Mouse (Mus musculus) brain, embryonic 14.5 days (tissue): ENCODE results near the gene Fgf8.

Source experiments
- CTCF ChIP-seq: fragments of 200-500 bp; IDR thresholded peaks from 2 replicates; pipeline ENCODE4 v1.5.1; 2012; ENCODE audit warnings: inconsistent platforms, mild to moderate bottlenecking, moderate library complexity, borderline replicate concordance; ENCODE audit not compliant: insufficient read depth, insufficient read length; ENCODE audit errors: extremely low read depth
- POLR2A ChIP-seq: fragments of 200-500 bp; IDR thresholded peaks from 2 replicates; pipeline ENCODE4 v1.6.1; 2012; ENCODE audit warnings: mild to moderate bottlenecking, inconsistent platforms, borderline replicate concordance; ENCODE audit not compliant: poor library complexity, insufficient read depth, insufficient read length, severe bottlenecking; ENCODE audit errors: extremely low read depth

GRCm38 (mm10) chr19:45788337-45788736 lies 45.6 kb upstream of the Fgf8 start:
- no peak for TF ChIP-seq CTCF
- no peak for TF ChIP-seq POLR2A
